Mouse (Mus musculus): ENCODE measurements at regions not wholly inside any gene's neighbourhood (a gene's known extent, or its start where the extent isn't known, plus 50 kb on each side); places are given as distances from the start of the nearest gene placed in this dataset.
"Not testable (repeated sequence)": the region's sequence is repeated elsewhere in the genome, so short reads cannot be mapped to it uniquely, and the experiment has no call there.

- H3K4me3 ChIP-seq (ENCODE audit: low read depth, low read length); H3K27me3 ChIP-seq (replicated peaks; ENCODE audit: control insufficient read depth, insufficient read depth, low read length); H3K36me3 ChIP-seq (ENCODE audit: control insufficient read depth, insufficient read depth, low read length); H3K4me1 ChIP-seq (replicated peaks; ENCODE audit: control insufficient read depth, insufficient read depth, low read length); ATAC-seq (replicated peaks; ENCODE audit: low FRiP score, low TSS enrichment, low read depth); DNase-seq (ENCODE audit: low spot score); H3K9ac ChIP-seq (ENCODE audit: low read length); H3K27ac ChIP-seq (ENCODE audit: low read depth); H3K4me2 ChIP-seq (ENCODE audit: low read length); H3K9me3 ChIP-seq (ENCODE audit: control insufficient read depth, low read length): not testable (repeated sequence)
- no CpG with 5 or more reads among the region's 12 CpGs for WGBS
Observed at GRCm38 (mm10) chr14:52972207-52973003, 476.9 kb upstream of the Olfr1507 start.

GRCm38 (mm10) chr14:52962110-52962509 is 466.6 kb upstream of the Olfr1507 start:
- H3K9me3 ChIP-seq (ENCODE audit: control insufficient read depth, low read length); DNase-seq (ENCODE audit: low spot score); H3K4me1 ChIP-seq (replicated peaks; ENCODE audit: control insufficient read depth, insufficient read depth, low read length); H3K27ac ChIP-seq (ENCODE audit: low read depth); H3K27me3 ChIP-seq (replicated peaks; ENCODE audit: control insufficient read depth, insufficient read depth, low read length); H3K36me3 ChIP-seq (ENCODE audit: control insufficient read depth, insufficient read depth, low read length); ATAC-seq (replicated peaks; ENCODE audit: low FRiP score, low TSS enrichment, low read depth); H3K9ac ChIP-seq (ENCODE audit: low read length); H3K4me2 ChIP-seq (ENCODE audit: low read length); H3K4me3 ChIP-seq (ENCODE audit: low read depth, low read length): not testable (repeated sequence)
- WGBS = 83% methylated on average over 3 of the region's 4 CpGs

- not testable (repeated sequence) for H3K9me3 ChIP-seq (ENCODE audit: control insufficient read depth, low read length); H3K27me3 ChIP-seq (replicated peaks; ENCODE audit: control insufficient read depth, insufficient read depth, low read length); DNase-seq (ENCODE audit: low spot score); H3K9ac ChIP-seq (ENCODE audit: low read length); H3K4me2 ChIP-seq (ENCODE audit: low read length); H3K4me1 ChIP-seq (replicated peaks; ENCODE audit: control insufficient read depth, insufficient read depth, low read length); H3K36me3 ChIP-seq (ENCODE audit: control insufficient read depth, insufficient read depth, low read length); H3K27ac ChIP-seq (ENCODE audit: low read depth); ATAC-seq (replicated peaks; ENCODE audit: low FRiP score, low TSS enrichment, low read depth); H3K4me3 ChIP-seq (ENCODE audit: low read depth, low read length)
- 80% methylated on average over 1 of the region's 2 CpGs for WGBS
Observed at GRCm38 (mm10) chr14:52956515-52956914, 461.0 kb upstream of the Olfr1507 start.

GRCm38 (mm10) chr14:52944925-52945324 is 449.4 kb upstream of the Olfr1507 start:
- H3K27ac ChIP-seq (ENCODE audit: low read depth); H3K9me3 ChIP-seq (ENCODE audit: control insufficient read depth, low read length); DNase-seq (ENCODE audit: low spot score); H3K4me3 ChIP-seq (ENCODE audit: low read depth, low read length); H3K36me3 ChIP-seq (ENCODE audit: control insufficient read depth, insufficient read depth, low read length); H3K27me3 ChIP-seq (replicated peaks; ENCODE audit: control insufficient read depth, insufficient read depth, low read length); H3K9ac ChIP-seq (ENCODE audit: low read length); H3K4me2 ChIP-seq (ENCODE audit: low read length); ATAC-seq (replicated peaks; ENCODE audit: low FRiP score, low TSS enrichment, low read depth); H3K4me1 ChIP-seq (replicated peaks; ENCODE audit: control insufficient read depth, insufficient read depth, low read length): not testable (repeated sequence)
- no CpG with 5 or more reads among the region's 3 CpGs for WGBS

GRCm38 (mm10) chr14:52942438-52942837 is 446.9 kb upstream of the Olfr1507 start:
- H3K36me3 ChIP-seq (ENCODE audit: control insufficient read depth, insufficient read depth, low read length); H3K4me1 ChIP-seq (replicated peaks; ENCODE audit: control insufficient read depth, insufficient read depth, low read length); H3K27ac ChIP-seq (ENCODE audit: low read depth); H3K27me3 ChIP-seq (replicated peaks; ENCODE audit: control insufficient read depth, insufficient read depth, low read length); H3K9me3 ChIP-seq (ENCODE audit: control insufficient read depth, low read length); H3K9ac ChIP-seq (ENCODE audit: low read length); ATAC-seq (replicated peaks; ENCODE audit: low FRiP score, low TSS enrichment, low read depth); DNase-seq (ENCODE audit: low spot score); H3K4me2 ChIP-seq (ENCODE audit: low read length); H3K4me3 ChIP-seq (ENCODE audit: low read depth, low read length): not testable (repeated sequence)

GRCm38 (mm10) chr14:52941747-52942146 is 446.2 kb upstream of the Olfr1507 start:
- H3K4me1 ChIP-seq (replicated peaks; ENCODE audit: control insufficient read depth, insufficient read depth, low read length); H3K27me3 ChIP-seq (replicated peaks; ENCODE audit: control insufficient read depth, insufficient read depth, low read length); H3K9me3 ChIP-seq (ENCODE audit: control insufficient read depth, low read length); H3K9ac ChIP-seq (ENCODE audit: low read length); ATAC-seq (replicated peaks; ENCODE audit: low FRiP score, low TSS enrichment, low read depth); H3K4me2 ChIP-seq (ENCODE audit: low read length); DNase-seq (ENCODE audit: low spot score); H3K4me3 ChIP-seq (ENCODE audit: low read depth, low read length); H3K36me3 ChIP-seq (ENCODE audit: control insufficient read depth, insufficient read depth, low read length); H3K27ac ChIP-seq (ENCODE audit: low read depth): not testable (repeated sequence)
- WGBS = no CpG with 5 or more reads among the region's 1 CpGs

GRCm38 (mm10) chr14:52920138-52920537 is 424.6 kb upstream of the Olfr1507 start:
- H3K9me3 ChIP-seq (ENCODE audit: control insufficient read depth, low read length); H3K27me3 ChIP-seq (replicated peaks; ENCODE audit: control insufficient read depth, insufficient read depth, low read length); DNase-seq (ENCODE audit: low spot score); ATAC-seq (replicated peaks; ENCODE audit: low FRiP score, low TSS enrichment, low read depth); H3K36me3 ChIP-seq (ENCODE audit: control insufficient read depth, insufficient read depth, low read length); H3K4me1 ChIP-seq (replicated peaks; ENCODE audit: control insufficient read depth, insufficient read depth, low read length); H3K27ac ChIP-seq (ENCODE audit: low read depth); H3K4me3 ChIP-seq (ENCODE audit: low read depth, low read length); H3K4me2 ChIP-seq (ENCODE audit: low read length); H3K9ac ChIP-seq (ENCODE audit: low read length): not testable (repeated sequence)
- no CpG with 5 or more reads among the region's 5 CpGs for WGBS

GRCm38 (mm10) chr14:52913814-52914213 is 418.3 kb upstream of the Olfr1507 start:
- not testable (repeated sequence) for ATAC-seq (replicated peaks; ENCODE audit: low FRiP score, low TSS enrichment, low read depth); H3K27ac ChIP-seq (ENCODE audit: low read depth); H3K36me3 ChIP-seq (ENCODE audit: control insufficient read depth, insufficient read depth, low read length); H3K27me3 ChIP-seq (replicated peaks; ENCODE audit: control insufficient read depth, insufficient read depth, low read length); H3K9ac ChIP-seq (ENCODE audit: low read length); H3K9me3 ChIP-seq (ENCODE audit: control insufficient read depth, low read length); H3K4me2 ChIP-seq (ENCODE audit: low read length); DNase-seq (ENCODE audit: low spot score); H3K4me1 ChIP-seq (replicated peaks; ENCODE audit: control insufficient read depth, insufficient read depth, low read length); H3K4me3 ChIP-seq (ENCODE audit: low read depth, low read length)
- no CpG with 5 or more reads among the region's 1 CpGs for WGBS

- no CpG with 5 or more reads among the region's 3 CpGs for WGBS
- H3K9me3 ChIP-seq (ENCODE audit: control insufficient read depth, low read length); H3K4me1 ChIP-seq (replicated peaks; ENCODE audit: control insufficient read depth, insufficient read depth, low read length); H3K4me2 ChIP-seq (ENCODE audit: low read length); H3K4me3 ChIP-seq (ENCODE audit: low read depth, low read length); ATAC-seq (replicated peaks; ENCODE audit: low FRiP score, low TSS enrichment, low read depth); H3K9ac ChIP-seq (ENCODE audit: low read length); H3K27ac ChIP-seq (ENCODE audit: low read depth); H3K36me3 ChIP-seq (ENCODE audit: control insufficient read depth, insufficient read depth, low read length); DNase-seq (ENCODE audit: low spot score); H3K27me3 ChIP-seq (replicated peaks; ENCODE audit: control insufficient read depth, insufficient read depth, low read length): not testable (repeated sequence)
Observed at GRCm38 (mm10) chr14:52899629-52900028, 404.1 kb upstream of the Olfr1507 start.

Data from intestine, embryonic 14.5 days (tissue).